Mouse (Mus musculus): ENCODE measurements around the gene Tlr7.
"Not testable (repeated sequence)": the region's sequence is repeated elsewhere in the genome, so short reads cannot be mapped to it uniquely, and the experiment has no call there.

Tlr7 gene

GRCm38 (mm10) chrX:167330399-167330798 is at the start of gene Tlr7:
Gene Tlr7 (minus strand): TSS chrX:167330558.
- DNase-seq: no peak

- DNase-seq: no peak
Measured at GRCm38 (mm10) chrX:167380073-167380472, 49.7 kb upstream of the Tlr7 start.

- DNase-seq: not testable (repeated sequence)
Measured at GRCm38 (mm10) chrX:167361231-167361630, 30.9 kb upstream of the Tlr7 start.

- DNase-seq: no peak
Measured at GRCm38 (mm10) chrX:167359704-167360103, 29.3 kb upstream of the Tlr7 start.

- peak; percentile 41 to 54 for DNase-seq
Measured at GRCm38 (mm10) chrX:167357415-167357814, 27.1 kb upstream of the Tlr7 start.

- DNase-seq: no peak
Measured at GRCm38 (mm10) chrX:167355965-167356364, 25.6 kb upstream of the Tlr7 start.

GRCm38 (mm10) chrX:167353617-167354016 is 23.3 kb upstream of the Tlr7 start:
- no peak for DNase-seq

- no peak for DNase-seq
Measured at GRCm38 (mm10) chrX:167346440-167346839, 16.1 kb upstream of the Tlr7 start.

GRCm38 (mm10) chrX:167344356-167344755 is 14.0 kb upstream of the Tlr7 start:
- no peak for DNase-seq

GRCm38 (mm10) chrX:167341811-167342210 is 11.5 kb upstream of the Tlr7 start:
- no peak for DNase-seq

GRCm38 (mm10) chrX:167340190-167340589 is 9.8 kb upstream of the Tlr7 start:
- DNase-seq: no peak

GRCm38 (mm10) chrX:167337990-167338389 is 7.6 kb upstream of the Tlr7 start:
- no peak for DNase-seq

GRCm38 (mm10) chrX:167334571-167334970 is 4.2 kb upstream of the Tlr7 start:
- no peak for DNase-seq

- DNase-seq: no peak
Measured at GRCm38 (mm10) chrX:167332607-167333006, 2.2 kb upstream of the Tlr7 start.

- no peak for DNase-seq
Measured at GRCm38 (mm10) chrX:167330993-167331392, 635 bp upstream of the Tlr7 start.

GRCm38 (mm10) chrX:167329620-167330019 is 738 bp downstream of the Tlr7 start:
- no peak for DNase-seq

GRCm38 (mm10) chrX:167329098-167329497 is 1.3 kb downstream of the Tlr7 start:
- no peak for DNase-seq

- peak in 1 of 2 experiments; percentile 25 for DNase-seq
Measured at GRCm38 (mm10) chrX:167328519-167328918, 1.8 kb downstream of the Tlr7 start.

GRCm38 (mm10) chrX:167323742-167324141 is 6.6 kb downstream of the Tlr7 start:
- DNase-seq: peak in 1 of 2 experiments; percentile 17

GRCm38 (mm10) chrX:167321233-167321806 is 9.0 kb downstream of the Tlr7 start:
- DNase-seq: no peak

GRCm38 (mm10) chrX:167318819-167319396 is 11.4 kb downstream of the Tlr7 start:
- peak in 1 of 2 experiments; percentile 10 for DNase-seq

- DNase-seq: peak in 1 of 2 experiments; percentile 42
Measured at GRCm38 (mm10) chrX:167315766-167316165, 14.6 kb downstream of the Tlr7 start.

GRCm38 (mm10) chrX:167315093-167315726 is 15.1 kb downstream of the Tlr7 start:
- no peak for DNase-seq

GRCm38 (mm10) chrX:167302061-167302460 is 28.3 kb downstream of the Tlr7 start:
- not testable (repeated sequence) for DNase-seq

All from B cell, adult 2 months (primary cell).